Mouse (Mus musculus) bone marrow macrophage, adult 2 months (primary cell): ENCODE measurements around the gene 9930021J03Rik. TPM values are rescaled to one million over a fixed set of nuclear protein-coding genes. Genes with fewer than 3 reads are reported as not detected.

Experiments used
- H3K27ac ChIP-seq: 2 replicates; pipeline ENCODE4 v1.5.1; 2012; ENCODE audit warnings: low read depth, low read length; ENCODE audit not compliant: insufficient read depth
- H3K4me1 ChIP-seq: 2 replicates; pipeline ENCODE4 v1.6.1; 2012; ENCODE audit warnings: low read length; ENCODE audit not compliant: control insufficient read depth, insufficient read depth
- H3K4me3 ChIP-seq: 2 replicates; pipeline ENCODE4 v1.5.1; 2012; ENCODE audit warnings: mild to moderate bottlenecking, low read length, moderate library complexity; ENCODE audit not compliant: insufficient read depth
- CTCF ChIP-seq: IDR thresholded peaks from 2 replicates; pipeline ENCODE4 v1.5.1; 2012; ENCODE audit warnings: low read depth, mild to moderate bottlenecking, low read length, moderate library complexity
- POLR2A ChIP-seq: IDR thresholded peaks from 2 replicates; pipeline ENCODE4 v1.6.1; 2012; ENCODE audit warnings: mild to moderate bottlenecking, low read depth, low read length, borderline replicate concordance
- polyA plus RNA-seq: library from polyadenylated mRNA; stranded (reverse); fragments of >200 nt; gene quantifications from 2 replicates; pipeline ENCODE4 v1.2.4, GENCODE M21; 2012; ENCODE audit not compliant: missing spikeins, insufficient read depth, insufficient read length

Gene 9930021J03Rik
- polyA plus RNA-seq, 1 experiment = 16.7 TPM

GRCm38 (mm10) chr19:29675562-29676078 lies 130.2 kb downstream of the 9930021J03Rik start:
- H3K4me3 ChIP-seq = no peak overlapping the region
- H3K27ac ChIP-seq = no peak overlapping the region

GRCm38 (mm10) chr19:29674946-29675345 lies 130.8 kb downstream of the 9930021J03Rik start:
- no peak overlapping the region for H3K4me3 ChIP-seq
- H3K27ac ChIP-seq = no peak overlapping the region
- H3K4me1 ChIP-seq = peaks cover 19% of the 10 kb centered on the region
- TF ChIP-seq CTCF (no peak), POLR2A (no peak)

More at GRCm38 (mm10) chr19:29675562-29676078, 130.2 kb downstream of the 9930021J03Rik start:
- peaks cover 16% of the 10 kb centered on the region for H3K4me1 ChIP-seq
- TF ChIP-seq CTCF (no peak), POLR2A (no peak)

- TF ChIP-seq POLR2A = no peak
- no peak for TF ChIP-seq CTCF
- no peak overlapping the region for H3K27ac ChIP-seq
- H3K4me3 ChIP-seq = no peak overlapping the region
- H3K4me1 ChIP-seq = peaks cover 11% of the 10 kb centered on the region
Observed at GRCm38 (mm10) chr19:29672660-29673059, 133.1 kb downstream of the 9930021J03Rik start.

- Histone ChIP-seq H3K4me1 (peaks cover 11% of the 10 kb centered on the region), H3K27ac (no peak overlapping the region), H3K4me3 (no peak overlapping the region)
- no peak for TF ChIP-seq CTCF
- no peak for TF ChIP-seq POLR2A
Observed at GRCm38 (mm10) chr19:29671160-29671559, 134.6 kb downstream of the 9930021J03Rik start.

- Histone ChIP-seq H3K4me3 (no peak overlapping the region), H3K27ac (no peak overlapping the region), H3K4me1 (peaks cover 7% of the 10 kb centered on the region)
- no peak for TF ChIP-seq CTCF
- TF ChIP-seq POLR2A = no peak
Observed at GRCm38 (mm10) chr19:29670247-29670646, 135.5 kb downstream of the 9930021J03Rik start.

GRCm38 (mm10) chr19:29668135-29668534 lies 137.7 kb downstream of the 9930021J03Rik start:
- H3K27ac ChIP-seq = no peak overlapping the region
- H3K4me3 ChIP-seq = no peak overlapping the region
- TF ChIP-seq POLR2A (no peak), CTCF (no peak)
- peaks cover 3% of the 10 kb centered on the region for H3K4me1 ChIP-seq

- no peak for TF ChIP-seq CTCF
- TF ChIP-seq POLR2A = no peak
- Histone ChIP-seq H3K4me1 (peaks cover 3% of the 10 kb centered on the region), H3K27ac (no peak overlapping the region), H3K4me3 (no peak overlapping the region)
Observed at GRCm38 (mm10) chr19:29666965-29667594, 138.7 kb downstream of the 9930021J03Rik start.

- peaks cover 3% of the 10 kb centered on the region for H3K4me1 ChIP-seq
- no peak overlapping the region for H3K4me3 ChIP-seq
- TF ChIP-seq POLR2A (no peak), CTCF (no peak)
- H3K27ac ChIP-seq = no peak overlapping the region
Observed at GRCm38 (mm10) chr19:29666164-29666563, 139.6 kb downstream of the 9930021J03Rik start.

- no peak overlapping the region for H3K27ac ChIP-seq
- no peaks in the 10 kb centered on the region; the same call in 1 of the 2 replicates for H3K4me1 ChIP-seq
- no peak for TF ChIP-seq POLR2A
- TF ChIP-seq CTCF = no peak
- no peak overlapping the region for H3K4me3 ChIP-seq
Observed at GRCm38 (mm10) chr19:29664934-29665333, 140.9 kb downstream of the 9930021J03Rik start.

Other genes starting within 250 kb of the 9930021J03Rik start
- 11.4 and 11.7 TPM in 2 replicates for gene Ermp1, start 157.6 kb downstream of the 9930021J03Rik start, polyA plus RNA-seq
- not detected in 2 replicates for gene Mlana, start 108.2 kb downstream of the 9930021J03Rik start, polyA plus RNA-seq
- 7.6 and 8.6 TPM in 2 replicates for gene Ranbp6, start 7.0 kb upstream of the 9930021J03Rik start, polyA plus RNA-seq
- not detected in 2 replicates for gene Il33, start 119.1 kb upstream of the 9930021J03Rik start, polyA plus RNA-seq
- gene Trpd52l3, start 197.8 kb upstream of the 9930021J03Rik start, polyA plus RNA-seq = not detected in 2 replicates
- 95.4 and 103 TPM in 2 replicates for gene Uhrf2, start 224.5 kb upstream of the 9930021J03Rik start, polyA plus RNA-seq